Mouse (Mus musculus): ENCODE results near the gene Kcnn1. TPM values are rescaled to one million over a fixed set of nuclear protein-coding genes. Genes with fewer than 3 reads are reported as not detected.

Gene Kcnn1
- polyA plus RNA-seq, 1 experiment from 2014 or later = 12.6 TPM

GRCm38 (mm10) chr8:70865350-70866000, 2.4 kb upstream of the Kcnn1 start:
- H3K9me3 ChIP-seq (ENCODE audit: control insufficient read depth, low read length) = no peaks in the 10 kb centered on the region
- H3K27me3 ChIP-seq (ENCODE audit: control insufficient read depth, insufficient read depth, low read length) = no peaks in the 10 kb centered on the region; the same call in 1 of the 2 replicates
- no peaks in the 10 kb centered on the region for H3K36me3 ChIP-seq (ENCODE audit: control insufficient read depth, insufficient read depth, low read length)
- peak overlapping the region; percentile 51 for H3K4me3 ChIP-seq (ENCODE audit: low read depth, low read length)
- peak; percentile 87 for ATAC-seq (ENCODE audit: low read depth)
- peak overlapping the region; percentile 96 for H3K4me2 ChIP-seq (ENCODE audit: low read depth, low read length)
- peaks cover 44% of the 10 kb centered on the region for H3K4me1 ChIP-seq (ENCODE audit: control insufficient read depth, insufficient read depth, low read length)
- peak overlapping the region; percentile 95 for H3K27ac ChIP-seq (ENCODE audit: low read depth, low read length)
- 0% methylated on average over 45 of the region's 46 CpGs for WGBS
- H3K9ac ChIP-seq (replicated peaks; ENCODE audit: low read depth, low read length) = peak overlapping the region; percentile 63

DNA sequence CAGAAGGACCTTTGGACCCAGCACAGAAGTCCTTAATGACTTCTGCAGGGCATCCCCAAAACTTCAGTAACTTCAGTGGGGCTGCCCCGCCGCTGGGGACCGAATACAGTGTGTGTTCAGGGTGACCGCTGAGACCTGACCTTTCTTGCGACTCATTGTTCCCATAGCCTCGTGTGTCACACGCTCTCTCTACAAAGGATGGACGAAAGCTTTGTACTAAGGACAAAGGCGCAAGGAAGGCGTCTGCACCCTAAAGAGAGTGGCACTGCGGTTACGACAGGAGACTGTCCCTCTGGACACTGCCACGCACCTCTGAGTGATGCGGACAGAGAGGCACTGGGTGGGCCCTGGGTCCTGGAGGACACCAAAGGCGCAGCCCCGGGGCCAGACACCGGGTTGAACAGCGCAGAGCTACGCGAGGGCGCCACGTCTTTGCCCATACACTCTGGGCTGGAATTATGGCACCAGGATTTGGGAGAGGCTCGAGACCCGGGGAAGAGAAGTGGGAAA, 1.7 kb upstream of the Kcnn1 start:
- Histone ChIP-seq H3K4me2 (ENCODE audit: low read depth, low read length) (peak overlapping the region; percentile 96), H3K36me3 (ENCODE audit: control insufficient read depth, insufficient read depth, low read length) (no peaks in the 10 kb centered on the region), H3K27me3 (ENCODE audit: control insufficient read depth, insufficient read depth, low read length) (no peaks in the 10 kb centered on the region; the same call in 1 of the 2 replicates), H3K27ac (ENCODE audit: low read depth, low read length) (peak overlapping the region; percentile 95), H3K9me3 (ENCODE audit: control insufficient read depth, low read length) (no peaks in the 10 kb centered on the region), H3K9ac (replicated peaks; ENCODE audit: low read depth, low read length) (peak overlapping the region; percentile 63), H3K4me3 (ENCODE audit: low read depth, low read length) (peak overlapping the region; percentile 51), H3K4me1 (ENCODE audit: control insufficient read depth, insufficient read depth, low read length) (peaks cover 44% of the 10 kb centered on the region)
- peak; percentile 16 for ATAC-seq (ENCODE audit: low read depth)
- 1% methylated on average over 24 of the region's 24 CpGs for WGBS

DNA sequence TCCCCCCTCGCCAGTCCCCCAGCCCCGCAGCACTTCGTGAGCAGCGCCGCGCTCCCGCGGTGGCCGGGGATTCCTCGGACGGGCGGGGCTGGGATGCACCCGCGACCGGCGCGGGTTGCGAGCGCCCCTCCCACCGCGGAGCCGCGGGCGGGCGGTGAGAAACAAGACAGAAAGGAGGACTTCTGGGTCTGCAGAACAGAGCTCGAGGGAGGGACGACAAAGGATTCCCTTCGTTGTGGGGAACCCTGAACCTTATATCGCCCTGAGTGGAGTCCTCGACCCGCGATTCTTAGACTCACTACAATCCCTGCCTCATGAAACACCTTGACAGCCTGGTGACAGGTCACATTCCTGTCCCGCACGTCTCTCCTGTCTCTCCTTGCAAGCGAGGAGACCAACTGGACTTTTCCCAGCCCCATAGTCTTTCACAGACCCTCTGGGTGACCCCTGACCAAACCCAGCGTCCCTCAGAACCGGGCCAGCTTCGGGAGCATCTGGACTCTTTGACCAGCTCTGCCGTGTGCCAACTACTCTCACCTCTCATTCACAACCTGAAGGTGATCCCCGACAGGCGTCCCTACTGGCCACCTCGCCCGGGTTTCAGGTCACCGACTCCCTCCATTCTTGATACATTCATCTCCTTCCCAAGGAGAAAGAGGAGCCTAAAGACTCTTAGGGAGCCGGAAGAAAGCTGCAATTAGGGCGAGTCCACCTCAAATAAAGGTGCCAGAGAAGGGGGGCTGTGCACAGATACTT, 1.1 kb upstream of the Kcnn1 start:
- ATAC-seq (ENCODE audit: low read depth) = no peak
- peak overlapping the region; percentile 95 for H3K27ac ChIP-seq (ENCODE audit: low read depth, low read length)
- peaks cover 43% of the 10 kb centered on the region for H3K4me1 ChIP-seq (ENCODE audit: control insufficient read depth, insufficient read depth, low read length)
- H3K4me2 ChIP-seq (ENCODE audit: low read depth, low read length) = peak overlapping the region; percentile 96
- peak overlapping the region; percentile 51 for H3K4me3 ChIP-seq (ENCODE audit: low read depth, low read length)
- H3K27me3 ChIP-seq (ENCODE audit: control insufficient read depth, insufficient read depth, low read length) = no peaks in the 10 kb centered on the region; the same call in 1 of the 2 replicates
- 1% methylated on average over 46 of the region's 46 CpGs for WGBS
- no peaks in the 10 kb centered on the region for H3K36me3 ChIP-seq (ENCODE audit: control insufficient read depth, insufficient read depth, low read length)
- peak overlapping the region; percentile 63 for H3K9ac ChIP-seq (replicated peaks; ENCODE audit: low read depth, low read length)
- H3K9me3 ChIP-seq (ENCODE audit: control insufficient read depth, low read length) = no peaks in the 10 kb centered on the region

GRCm38 (mm10) chr8:70857516-70857915, 5.5 kb downstream of the Kcnn1 start:
- H3K9me3 ChIP-seq (ENCODE audit: control insufficient read depth, low read length) = no peaks in the 10 kb centered on the region
- H3K4me2 ChIP-seq (ENCODE audit: low read depth, low read length) = peak overlapping the region; percentile 80; the same call in 1 of the 2 replicates
- H3K4me3 ChIP-seq (ENCODE audit: low read depth, low read length) = no peak overlapping the region
- ATAC-seq (ENCODE audit: low read depth) = no peak
- H3K4me1 ChIP-seq (ENCODE audit: control insufficient read depth, insufficient read depth, low read length) = peaks cover 25% of the 10 kb centered on the region
- no peak overlapping the region for H3K27ac ChIP-seq (ENCODE audit: low read depth, low read length)
- no peaks in the 10 kb centered on the region for H3K27me3 ChIP-seq (ENCODE audit: control insufficient read depth, insufficient read depth, low read length)
- WGBS = 7% methylated on average over 4 of the region's 4 CpGs
- H3K9ac ChIP-seq (replicated peaks; ENCODE audit: low read depth, low read length) = no peak overlapping the region
- H3K36me3 ChIP-seq (ENCODE audit: control insufficient read depth, insufficient read depth, low read length) = no peaks in the 10 kb centered on the region; the same call in 1 of the 2 replicates

- peaks cover 21% of the 10 kb centered on the region for H3K4me1 ChIP-seq (ENCODE audit: control insufficient read depth, insufficient read depth, low read length)
- WGBS = 8% methylated on average over 33 of the region's 33 CpGs
Measured at GRCm38 (mm10) chr8:70856541-70857197, 6.4 kb downstream of the Kcnn1 start.

DNA sequence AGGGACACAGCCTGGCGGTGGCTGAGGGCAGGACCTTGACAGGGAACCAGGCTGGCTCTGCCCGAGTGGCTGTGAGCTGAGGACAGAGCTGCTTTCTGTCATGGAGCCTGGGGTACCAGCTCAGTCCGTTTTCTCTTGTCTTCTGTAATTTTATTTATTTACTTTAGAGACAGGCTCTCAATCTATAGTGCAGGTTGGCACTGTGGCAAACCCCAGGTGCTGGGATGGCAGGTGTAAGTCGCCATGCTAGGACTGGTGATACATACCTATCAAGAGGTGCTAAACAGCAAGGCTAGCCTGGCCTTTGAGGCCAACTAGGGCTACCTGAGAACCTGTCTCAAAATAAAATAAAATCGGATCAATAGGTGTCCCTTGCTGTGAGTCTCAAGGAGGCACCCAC, 7.0 kb downstream of the Kcnn1 start:
- no peak overlapping the region for H3K27ac ChIP-seq (ENCODE audit: low read depth, low read length)
- 73% methylated on average over 5 of the region's 5 CpGs for WGBS
- no peak overlapping the region for H3K9ac ChIP-seq (replicated peaks; ENCODE audit: low read depth, low read length)
- no peak for ATAC-seq (ENCODE audit: low read depth)
- no peaks in the 10 kb centered on the region for H3K27me3 ChIP-seq (ENCODE audit: control insufficient read depth, insufficient read depth, low read length)
- H3K4me3 ChIP-seq (ENCODE audit: low read depth, low read length) = peak overlapping the region; percentile 48; the same call in 1 of the 2 replicates
- peaks cover 21% of the 10 kb centered on the region for H3K4me1 ChIP-seq (ENCODE audit: control insufficient read depth, insufficient read depth, low read length)
- peak overlapping the region; percentile 80; the same call in 1 of the 2 replicates for H3K4me2 ChIP-seq (ENCODE audit: low read depth, low read length)
- no peaks in the 10 kb centered on the region; the same call in 1 of the 2 replicates for H3K36me3 ChIP-seq (ENCODE audit: control insufficient read depth, insufficient read depth, low read length)
- H3K9me3 ChIP-seq (ENCODE audit: control insufficient read depth, low read length) = no peaks in the 10 kb centered on the region

More at GRCm38 (mm10) chr8:70856541-70857197, 6.4 kb downstream of the Kcnn1 start:
- no peaks in the 10 kb centered on the region; the same call in 1 of the 2 replicates for H3K36me3 ChIP-seq (ENCODE audit: control insufficient read depth, insufficient read depth, low read length)
- no peak overlapping the region for H3K27ac ChIP-seq (ENCODE audit: low read depth, low read length)
- peak overlapping the region; percentile 80 for H3K4me2 ChIP-seq (ENCODE audit: low read depth, low read length)
- H3K27me3 ChIP-seq (ENCODE audit: control insufficient read depth, insufficient read depth, low read length) = no peaks in the 10 kb centered on the region
- H3K4me3 ChIP-seq (ENCODE audit: low read depth, low read length) = peak overlapping the region; percentile 48
- ATAC-seq (ENCODE audit: low read depth) = peak; percentile 80
- H3K9ac ChIP-seq (replicated peaks; ENCODE audit: low read depth, low read length) = peak overlapping the region; percentile 50
- no peaks in the 10 kb centered on the region for H3K9me3 ChIP-seq (ENCODE audit: control insufficient read depth, low read length)

GRCm38 (mm10) chr8:70853863-70854262, 9.2 kb downstream of the Kcnn1 start:
- no peak overlapping the region for H3K9ac ChIP-seq (replicated peaks; ENCODE audit: low read depth, low read length)
- no peak overlapping the region for H3K27ac ChIP-seq (ENCODE audit: low read depth, low read length)
- H3K4me2 ChIP-seq (ENCODE audit: low read depth, low read length) = no peak overlapping the region
- peaks cover 21% of the 10 kb centered on the region for H3K4me1 ChIP-seq (ENCODE audit: control insufficient read depth, insufficient read depth, low read length)
- H3K36me3 ChIP-seq (ENCODE audit: control insufficient read depth, insufficient read depth, low read length) = no peaks in the 10 kb centered on the region; the same call in 1 of the 2 replicates
- H3K4me3 ChIP-seq (ENCODE audit: low read depth, low read length) = no peak overlapping the region
- H3K9me3 ChIP-seq (ENCODE audit: control insufficient read depth, low read length) = no peaks in the 10 kb centered on the region
- WGBS = 92% methylated on average over 2 of the region's 2 CpGs
- H3K27me3 ChIP-seq (ENCODE audit: control insufficient read depth, insufficient read depth, low read length) = no peaks in the 10 kb centered on the region
- ATAC-seq (ENCODE audit: low read depth) = no peak

GRCm38 (mm10) chr8:70852595-70853231, 10.3 kb downstream of the Kcnn1 start:
- no peaks in the 10 kb centered on the region for H3K9me3 ChIP-seq (ENCODE audit: control insufficient read depth, low read length)
- no peak overlapping the region for H3K27ac ChIP-seq (ENCODE audit: low read depth, low read length)
- no peak for ATAC-seq (ENCODE audit: low read depth)
- H3K4me3 ChIP-seq (ENCODE audit: low read depth, low read length) = no peak overlapping the region
- 92% methylated on average over 41 of the region's 41 CpGs for WGBS
- H3K4me1 ChIP-seq (ENCODE audit: control insufficient read depth, insufficient read depth, low read length) = peaks cover 14% of the 10 kb centered on the region
- no peaks in the 10 kb centered on the region for H3K27me3 ChIP-seq (ENCODE audit: control insufficient read depth, insufficient read depth, low read length)
- no peak overlapping the region for H3K4me2 ChIP-seq (ENCODE audit: low read depth, low read length)
- no peak overlapping the region for H3K9ac ChIP-seq (replicated peaks; ENCODE audit: low read depth, low read length)
- H3K36me3 ChIP-seq (ENCODE audit: control insufficient read depth, insufficient read depth, low read length) = no peaks in the 10 kb centered on the region; the same call in 1 of the 2 replicates

All from neural tube, embryonic 14.5 days (tissue).